Mouse (Mus musculus) right cerebral cortex, postnatal 36 days (tissue): Measurements from ENCODE around the gene Ptger2.
A peak's percentile ranks its signal among the peaks of the same experiment; 100 is the strongest.
"Not testable (repeated sequence)": the region's sequence is repeated elsewhere in the genome, so short reads cannot be mapped to it uniquely, and the experiment has no call there.

Source experiments
- DNase-seq, 2 experiments: peaks; one replicate each; pipeline ENCODE4 v3.0.0; 2022; ENCODE audit warnings: low spot score in 2 of 2, mixed read lengths in 1 of 2

The Ptger2 gene

GRCm38 (mm10) chr14:44987674-44988355 lies at the start of gene Ptger2:
Ptger2 (plus strand) TSS chr14:44988195.
- not testable (repeated sequence) for DNase-seq

- DNase-seq = no peak
These were observed 27.2 kb upstream of the Ptger2 start for GRCm38 (mm10) chr14:44960746-44961145.

GRCm38 (mm10) chr14:44977278-44977677 lies 10.7 kb upstream of the Ptger2 start:
- peak; percentile 40 to 54 for DNase-seq

GRCm38 (mm10) chr14:44979887-44980286 lies 8.1 kb upstream of the Ptger2 start:
- DNase-seq = no peak

- no peak for DNase-seq
These were observed 6.5 kb upstream of the Ptger2 start for GRCm38 (mm10) chr14:44981490-44981889.

- no peak for DNase-seq
These were observed 3.9 kb upstream of the Ptger2 start for GRCm38 (mm10) chr14:44984106-44984505.

GRCm38 (mm10) chr14:44986248-44986647 lies 1.7 kb upstream of the Ptger2 start:
- DNase-seq = no peak

- DNase-seq = no peak
These were observed 541 bp downstream of the Ptger2 start for GRCm38 (mm10) chr14:44988456-44989016.

GRCm38 (mm10) chr14:44989017-44989721 lies 1.2 kb downstream of the Ptger2 start:
- DNase-seq = no peak

GRCm38 (mm10) chr14:44989751-44990150 lies 1.8 kb downstream of the Ptger2 start:
- DNase-seq = no peak

- no peak for DNase-seq
These were observed 6.3 kb downstream of the Ptger2 start for GRCm38 (mm10) chr14:44994337-44994736.

GRCm38 (mm10) chr14:45000086-45000769 lies 12.2 kb downstream of the Ptger2 start:
- no peak for DNase-seq

GRCm38 (mm10) chr14:45005698-45006283 lies 17.8 kb downstream of the Ptger2 start:
- no peak for DNase-seq

GRCm38 (mm10) chr14:45009242-45009641 lies 21.2 kb downstream of the Ptger2 start:
- no peak for DNase-seq

GRCm38 (mm10) chr14:45011260-45011659 lies 23.3 kb downstream of the Ptger2 start:
- DNase-seq = no peak

GRCm38 (mm10) chr14:45011671-45012070 lies 23.7 kb downstream of the Ptger2 start:
- DNase-seq = no peak

- no peak for DNase-seq
These were observed 33.6 kb downstream of the Ptger2 start for GRCm38 (mm10) chr14:45021551-45021950.

- no peak for DNase-seq
These were observed 46.3 kb downstream of the Ptger2 start for GRCm38 (mm10) chr14:45034293-45034692.

GRCm38 (mm10) chr14:45036579-45036978 lies 48.6 kb downstream of the Ptger2 start:
- no peak for DNase-seq

GRCm38 (mm10) chr14:45038052-45038451 lies 50.1 kb downstream of the Ptger2 start:
- no peak for DNase-seq

GRCm38 (mm10) chr14:45040851-45041475 lies 53.0 kb downstream of the Ptger2 start:
- DNase-seq = no peak
